Mouse (Mus musculus) telencephalon, adult 2 months (tissue): Measurements from ENCODE around the gene Zkscan1.
"Not testable (repeated sequence)": the region's sequence is repeated elsewhere in the genome, so short reads cannot be mapped to it uniquely, and the experiment has no call there.

Experiments
- DNase-seq: peaks from one replicate; pipeline ENCODE4 v3.0.0-alpha.2; 2011; ENCODE audit warnings: low read depth, low spot score

Gene Zkscan1

DNA sequence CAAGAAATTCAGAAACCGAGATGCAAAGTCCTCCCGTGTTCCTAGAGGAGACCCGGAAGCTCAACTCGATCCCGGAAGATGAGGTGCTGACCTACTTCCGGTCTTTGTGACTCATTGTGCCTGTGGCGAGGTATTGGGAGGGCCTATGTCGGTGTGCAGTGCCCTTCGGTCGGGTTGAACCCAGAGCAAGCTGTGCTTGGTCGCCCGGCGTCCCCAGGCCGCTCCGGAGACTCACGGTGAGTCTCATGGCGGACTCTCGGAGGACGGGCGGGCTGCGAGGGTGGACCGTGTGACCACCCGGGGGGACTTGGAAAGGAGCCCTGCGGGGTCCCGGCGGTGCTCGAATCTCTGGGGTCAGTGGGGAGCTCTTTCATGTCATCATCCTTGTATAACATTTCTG lies at the start of gene Zkscan1:
Zkscan1 (plus strand) TSS at position 89 of the 400 bp plus-strand sequence.
- peak; percentile 94 for DNase-seq

DNA sequence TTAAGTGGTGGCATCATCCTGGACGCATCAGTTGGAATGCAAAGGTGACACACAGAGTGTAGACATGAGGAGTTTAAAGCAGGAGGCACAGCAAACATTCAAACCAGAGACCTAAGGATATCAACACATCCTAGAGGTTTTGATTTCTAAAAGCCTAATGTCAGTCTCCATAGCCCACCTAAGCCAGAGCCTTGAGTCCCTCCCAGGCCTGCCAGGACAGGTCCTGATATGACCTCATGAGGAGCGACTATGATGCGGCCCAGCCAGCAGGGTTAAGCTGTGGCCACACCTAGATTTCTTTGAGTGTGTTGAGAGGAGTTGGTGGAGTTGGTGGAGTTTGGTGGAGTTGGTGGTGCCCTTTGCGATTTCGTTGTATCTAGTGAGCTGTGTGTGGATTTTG lies 32.0 kb upstream of the Zkscan1 start, which contains the start of gene Smok3c:
Smok3c (plus strand) TSS at position 301 of the 400 bp plus-strand sequence.
- not testable (repeated sequence) for DNase-seq

DNA sequence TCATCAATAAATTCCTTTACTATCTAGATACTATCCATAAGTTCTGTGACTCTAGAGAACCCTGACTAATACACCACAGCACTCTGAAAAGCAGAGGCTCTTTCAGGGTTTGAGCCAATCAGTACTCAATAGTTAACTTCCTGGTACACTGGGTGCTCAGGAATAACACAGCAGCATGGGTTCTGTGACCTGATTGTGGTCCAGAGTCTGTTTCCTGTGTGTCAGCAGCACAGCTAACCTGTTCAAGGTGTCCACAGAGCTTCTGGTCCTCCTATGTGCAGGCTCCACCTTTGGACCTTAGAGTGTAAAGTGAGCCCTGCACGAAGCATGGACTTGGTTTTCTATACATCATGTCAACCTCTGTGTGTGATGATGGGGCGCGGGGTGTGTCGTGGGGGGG lies 11.1 kb upstream of the Zkscan1 start:
- no peak for DNase-seq

DNA sequence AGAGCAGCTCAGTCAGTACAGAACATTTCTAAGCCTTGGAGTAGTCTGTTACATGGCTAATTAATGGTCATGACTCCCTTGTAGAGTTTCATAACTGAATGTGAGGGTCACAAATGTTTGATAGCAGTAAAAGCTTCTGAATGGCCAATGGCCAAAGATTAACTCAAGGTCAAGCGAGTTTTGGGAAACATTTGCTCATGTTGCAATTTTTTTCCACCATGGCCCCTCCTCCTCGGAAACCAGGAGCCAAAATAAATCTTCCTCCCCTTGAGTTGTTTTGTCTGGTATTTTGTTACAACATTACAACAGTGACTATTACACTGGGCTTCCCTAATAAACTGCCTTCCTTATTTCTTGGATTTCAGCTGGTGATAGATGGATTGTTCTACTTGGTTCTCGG lies 9.2 kb upstream of the Zkscan1 start:
- DNase-seq, result no peak

DNA sequence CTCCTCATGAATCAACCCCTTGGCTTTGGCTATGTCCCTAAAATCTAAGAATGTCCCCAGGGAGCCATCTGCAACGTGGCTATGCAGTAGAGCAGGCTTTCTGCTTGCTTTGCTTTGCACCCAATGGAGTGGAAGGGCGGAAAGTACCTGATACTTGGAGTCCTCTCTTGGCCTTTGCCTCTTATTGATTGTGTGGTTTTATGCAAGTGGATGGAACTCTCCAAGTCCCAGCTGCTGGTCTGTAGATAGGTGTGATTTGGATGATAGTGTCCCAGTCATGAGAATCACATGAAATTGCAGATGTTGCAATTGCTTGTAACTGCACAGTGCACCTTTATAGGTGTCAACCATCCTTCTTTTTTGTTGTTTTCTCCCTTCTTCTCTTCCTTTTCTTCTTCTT lies 8.7 kb upstream of the Zkscan1 start:
- no peak for DNase-seq

DNA sequence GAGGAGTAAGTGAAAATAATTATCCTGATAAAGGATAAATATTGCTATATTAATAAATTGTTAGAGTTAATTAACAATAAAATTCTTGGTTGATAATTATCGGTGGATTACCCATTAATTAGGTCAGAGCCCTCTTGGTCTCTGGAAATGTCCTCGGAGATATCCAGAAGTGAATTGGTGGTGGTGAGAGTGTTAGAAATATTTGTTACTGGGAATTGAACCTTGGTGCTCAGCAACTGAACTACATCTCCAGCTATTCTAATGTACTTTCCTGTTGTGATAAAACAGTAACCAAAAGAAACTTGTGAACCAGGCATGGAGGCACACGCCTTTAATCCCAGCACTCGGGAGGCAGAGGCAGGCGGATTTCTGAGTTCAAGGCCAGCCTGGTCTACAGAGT lies 4.4 kb upstream of the Zkscan1 start:
- no peak for DNase-seq

DNA sequence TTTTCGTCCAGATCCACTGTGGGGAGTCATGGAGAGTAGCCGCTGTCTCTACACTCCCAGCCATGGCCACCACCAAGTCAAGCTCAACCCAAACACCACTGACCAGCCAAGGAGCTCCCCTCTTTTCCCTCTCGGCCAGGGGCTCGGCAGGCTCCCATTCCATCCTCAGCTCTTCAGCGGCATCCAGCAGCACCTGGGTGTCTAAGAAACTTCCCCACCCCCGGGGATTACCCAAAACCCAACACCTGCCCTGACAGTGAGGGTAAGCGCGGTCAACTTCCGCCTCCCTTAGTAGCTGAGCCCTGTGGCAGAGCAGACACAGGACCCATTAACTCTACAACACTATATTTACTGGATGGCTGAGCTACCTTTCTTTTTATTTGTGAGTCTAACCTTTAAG lies 3.4 kb upstream of the Zkscan1 start:
- DNase-seq, result no peak

DNA sequence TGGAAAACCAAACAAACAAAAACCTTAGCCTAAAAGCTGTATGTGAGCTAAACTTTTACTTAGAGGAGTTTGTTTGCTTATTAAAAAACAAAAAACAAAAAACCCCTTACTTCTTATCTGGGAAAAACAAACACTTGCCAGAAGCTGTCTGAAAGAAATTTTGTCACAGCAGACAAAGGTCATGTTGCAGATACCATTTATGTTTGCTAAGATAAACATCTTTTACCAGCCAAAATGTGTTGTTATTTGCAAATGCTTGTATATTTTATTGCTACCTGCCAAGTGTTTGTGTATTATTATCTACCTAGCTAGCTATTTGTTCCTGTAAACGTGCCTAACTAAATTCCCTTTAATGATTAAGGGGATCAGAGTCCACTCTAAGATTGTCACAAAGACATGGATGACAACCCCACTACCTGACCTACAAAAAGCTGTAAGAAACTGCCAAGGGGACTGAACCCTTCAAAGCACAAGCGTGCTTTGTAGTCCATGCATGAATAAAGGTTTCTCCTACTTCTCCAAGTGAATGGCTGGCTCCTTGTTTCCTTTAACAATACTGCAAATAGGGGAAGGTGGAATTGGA lies 1.5 kb upstream of the Zkscan1 start:
- DNase-seq, result no peak

DNA sequence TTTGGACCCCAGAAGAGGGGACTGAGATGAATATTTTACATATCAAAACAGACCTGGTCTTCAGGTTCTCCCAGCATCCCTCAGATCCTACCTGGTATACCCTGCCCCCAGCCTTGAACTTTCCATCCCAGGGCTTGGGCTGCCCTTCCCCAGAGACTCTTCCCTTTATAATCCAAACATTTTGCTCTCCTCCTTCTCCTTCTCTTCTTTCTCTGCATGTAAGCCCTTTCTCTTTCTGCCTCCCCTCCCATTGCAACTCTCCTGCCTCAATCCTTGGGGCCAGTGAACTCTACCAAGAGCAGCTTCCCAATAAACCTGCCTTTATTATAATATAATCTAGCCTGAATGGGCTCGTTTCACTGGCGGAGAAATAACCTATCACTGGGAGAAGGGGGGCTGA lies 948 bp upstream of the Zkscan1 start:
- no peak for DNase-seq

DNA sequence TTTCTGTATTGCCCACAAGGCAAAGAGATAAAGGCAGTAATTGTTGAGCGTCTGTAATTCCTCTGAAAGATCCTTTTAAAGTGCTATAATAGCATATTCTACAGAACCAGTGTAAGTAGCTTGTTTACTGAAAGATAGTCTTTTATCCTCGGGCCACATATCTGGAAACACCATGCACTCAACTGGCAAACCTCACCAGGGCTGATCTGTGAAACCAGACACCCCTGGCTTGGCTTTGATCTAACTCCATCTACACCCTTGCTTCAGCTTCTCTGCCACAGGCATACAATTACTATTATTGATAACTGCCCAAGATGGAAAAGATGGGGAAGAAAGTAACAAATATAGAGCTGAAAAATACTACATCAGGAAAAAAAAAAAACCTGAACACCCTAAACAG lies 377 bp upstream of the Zkscan1 start:
- DNase-seq, result no peak

DNA sequence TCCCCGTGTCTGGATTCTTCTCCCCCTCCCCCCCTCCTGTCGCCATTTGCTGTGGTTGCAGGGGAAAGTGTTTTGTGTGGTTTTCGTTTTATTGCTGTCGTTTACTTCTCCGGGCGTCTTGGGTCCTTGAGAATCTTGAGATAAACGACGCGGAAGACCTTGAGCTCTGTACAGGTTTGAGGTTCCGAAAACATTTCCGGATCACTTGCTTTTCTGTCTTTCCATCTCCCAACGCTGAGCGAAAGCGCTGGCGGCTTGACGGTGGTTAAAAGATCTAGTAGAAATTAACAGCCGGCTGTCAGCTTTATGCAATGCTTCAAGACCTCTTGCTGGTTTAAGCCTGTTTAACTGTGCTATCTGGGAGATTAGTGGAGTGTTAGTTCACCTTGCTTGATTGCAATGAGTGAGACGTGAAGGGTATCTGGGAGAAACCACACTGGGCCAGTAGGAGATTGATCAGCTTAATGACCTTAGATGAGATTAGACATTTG lies 582 bp downstream of the Zkscan1 start:
- DNase-seq, result peak; percentile 16

DNA sequence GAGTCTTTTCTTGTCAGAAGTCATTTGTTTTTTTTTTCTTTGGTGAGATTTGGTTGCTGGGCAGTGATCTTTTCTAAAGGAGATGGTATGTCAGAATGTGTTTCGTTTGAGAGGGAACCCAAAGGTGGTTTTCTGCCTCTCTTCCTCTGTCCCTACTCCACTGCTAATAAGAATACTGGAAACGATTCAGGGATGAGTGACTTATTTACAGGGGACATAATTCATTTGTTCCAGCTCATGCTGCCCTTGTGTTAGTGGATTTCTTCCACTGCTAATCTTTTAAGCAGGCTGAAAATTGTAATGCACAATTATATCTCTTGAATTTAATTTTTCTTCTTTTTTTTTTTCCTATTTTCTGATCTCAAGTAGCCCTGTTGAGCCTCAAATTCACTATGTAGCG lies 2.0 kb downstream of the Zkscan1 start:
- no peak for DNase-seq

DNA sequence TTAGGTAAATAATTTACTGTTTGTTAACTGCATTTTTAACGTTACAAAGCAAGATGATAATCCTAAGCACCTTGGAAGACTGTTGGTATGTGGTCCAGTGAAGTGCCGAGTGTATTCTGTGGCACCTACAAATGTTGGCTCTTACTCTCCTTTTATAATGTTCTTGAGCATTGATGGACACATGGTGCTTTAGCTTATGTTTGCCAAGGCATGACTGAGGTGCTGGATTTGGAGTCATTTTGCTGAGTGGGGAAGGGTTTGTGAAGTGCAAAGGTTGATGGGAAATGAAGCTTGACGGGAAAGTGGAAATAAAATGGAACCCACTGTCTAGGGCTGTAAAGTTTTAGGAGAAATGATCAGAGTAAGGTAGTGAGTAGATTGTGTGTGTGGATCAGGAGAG lies 3.5 kb downstream of the Zkscan1 start:
- no peak for DNase-seq

DNA sequence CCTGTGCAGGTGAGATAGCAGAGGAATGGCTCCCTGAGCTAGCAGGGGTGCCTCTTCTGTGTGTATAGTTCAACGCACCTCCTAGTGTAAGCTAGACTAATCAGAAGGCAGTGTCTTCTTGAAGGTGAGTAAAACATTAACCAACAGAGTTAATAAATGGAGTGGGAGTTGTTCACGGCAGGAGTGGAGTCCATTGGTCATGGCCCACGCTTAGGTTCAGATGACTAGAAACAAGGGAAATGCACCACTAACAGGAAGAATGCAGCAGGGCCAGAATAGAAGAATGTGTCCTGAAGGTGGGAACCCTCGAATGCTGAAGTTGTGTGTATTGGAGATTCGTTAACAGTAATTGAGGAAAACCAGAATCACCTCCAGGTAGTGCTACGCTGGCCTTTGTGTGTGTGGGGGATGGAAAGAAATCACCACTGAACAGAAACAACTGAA lies 4.2 kb downstream of the Zkscan1 start:
- no peak for DNase-seq

DNA sequence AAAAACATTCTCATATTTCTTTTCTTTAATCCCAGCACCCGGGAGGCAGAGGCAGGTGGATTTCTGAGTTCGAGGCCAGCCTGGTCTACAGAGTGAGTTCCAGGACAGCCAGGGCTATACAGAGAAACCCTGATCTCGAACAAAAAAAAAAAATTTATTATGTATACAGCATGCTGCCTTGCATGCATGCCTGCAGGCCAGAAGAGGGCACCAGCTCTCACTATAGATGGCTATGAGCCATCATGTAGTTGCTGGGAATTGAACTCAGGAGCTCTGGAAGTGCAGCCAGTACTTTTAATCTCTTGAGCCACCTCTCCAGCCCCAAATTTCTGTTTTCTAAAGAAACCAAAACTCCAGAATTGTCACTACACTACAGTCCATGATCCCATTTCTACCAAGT lies 5.4 kb downstream of the Zkscan1 start:
- DNase-seq, result no peak

DNA sequence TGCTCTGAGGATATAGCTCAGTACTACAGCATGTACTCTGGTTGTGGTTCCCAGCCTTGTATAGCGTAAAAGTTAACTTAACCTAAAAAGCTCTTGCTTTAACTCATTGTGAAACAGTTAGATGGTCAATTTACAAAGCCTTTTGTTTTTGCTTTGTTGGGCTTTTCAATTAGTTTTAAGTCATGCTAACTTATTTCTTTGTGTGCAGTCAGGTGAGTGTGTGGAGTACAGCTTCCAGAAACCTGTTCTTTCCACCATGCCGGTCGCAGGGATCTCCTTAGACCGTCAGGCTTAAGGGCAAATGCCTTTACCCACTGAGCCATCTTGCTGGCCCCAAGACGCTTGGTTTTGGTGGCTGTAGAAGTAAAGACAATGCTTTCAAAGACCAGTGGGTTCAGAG lies 5.9 kb downstream of the Zkscan1 start:
- no peak for DNase-seq

DNA sequence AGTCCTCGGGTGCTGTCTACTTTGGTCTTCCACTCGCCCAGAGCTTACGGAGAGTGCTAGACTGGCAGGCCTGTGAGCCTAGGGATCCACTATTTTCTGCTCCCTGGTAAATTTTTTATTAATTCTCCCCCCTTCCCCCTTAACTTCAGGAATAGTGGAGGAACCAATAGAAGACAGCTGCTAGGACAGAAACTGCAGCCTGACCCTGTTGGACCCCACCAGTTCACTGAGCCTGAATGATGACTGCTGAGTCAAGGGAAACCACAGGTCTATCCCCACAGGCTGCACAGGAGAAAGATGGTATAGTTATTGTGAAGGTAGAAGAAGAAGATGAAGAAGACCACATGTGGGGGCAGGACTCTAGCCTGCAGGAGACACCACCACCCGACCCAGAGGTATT lies 7.9 kb downstream of the Zkscan1 start:
- DNase-seq, result no peak

DNA sequence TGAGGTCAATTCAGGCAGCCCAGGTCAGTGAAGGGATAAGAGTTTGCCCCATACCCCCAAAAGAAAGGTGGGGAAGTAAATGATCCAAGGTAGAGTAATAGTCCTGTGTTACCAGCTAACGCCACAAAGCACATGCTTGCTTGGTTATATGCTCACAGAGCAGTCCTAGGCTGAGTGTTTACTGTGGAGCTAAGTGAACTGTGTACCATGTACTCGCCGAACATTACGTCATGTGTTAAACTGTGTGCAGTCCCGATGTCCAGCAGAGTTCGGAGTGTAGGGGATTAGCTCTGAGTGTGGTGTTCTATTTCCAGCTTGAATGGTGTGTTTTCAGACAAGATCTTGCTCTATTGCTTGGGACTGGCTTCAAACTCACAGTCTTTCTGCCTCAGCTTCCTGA lies 9.6 kb downstream of the Zkscan1 start:
- DNase-seq, result no peak

DNA sequence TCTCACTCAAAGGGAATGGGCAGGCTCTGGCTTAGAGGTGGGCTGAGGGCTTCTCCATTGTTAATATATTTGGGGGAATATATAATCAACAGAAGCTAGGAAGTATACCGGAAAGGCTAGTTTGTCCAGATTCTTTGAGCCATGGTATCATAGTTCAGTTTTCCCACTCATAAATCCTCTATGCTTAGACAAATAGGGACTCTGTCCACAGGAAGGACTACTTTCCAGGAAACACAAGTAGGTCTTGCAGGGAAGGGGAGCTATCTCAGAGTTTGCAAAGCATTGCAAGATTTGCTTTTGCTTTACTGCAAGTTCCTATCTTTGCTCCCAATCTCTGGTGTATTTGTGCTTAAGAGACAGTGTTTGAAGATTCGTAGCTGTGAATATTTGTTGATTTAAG lies 20.1 kb downstream of the Zkscan1 start:
- no peak for DNase-seq

DNA sequence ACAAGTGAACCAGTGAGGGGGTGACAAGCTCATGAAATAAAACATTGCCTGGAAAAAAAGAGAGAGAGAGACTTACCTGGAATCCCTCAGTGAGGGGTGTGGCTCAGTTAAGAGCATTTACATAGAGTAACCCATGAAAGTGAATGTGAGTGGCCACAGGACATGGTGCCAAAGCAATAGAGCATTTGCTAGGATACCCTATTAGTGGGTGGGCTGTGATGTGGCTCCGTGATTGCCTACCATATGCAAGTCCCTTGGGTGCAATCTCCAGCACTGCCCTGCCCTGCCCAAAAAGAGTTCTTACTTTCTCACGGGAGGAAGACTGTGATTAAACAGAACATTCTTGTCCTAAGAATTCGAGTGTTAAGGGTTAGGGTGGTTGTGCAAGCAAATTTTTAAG lies 22.2 kb downstream of the Zkscan1 start:
- no peak for DNase-seq

DNA sequence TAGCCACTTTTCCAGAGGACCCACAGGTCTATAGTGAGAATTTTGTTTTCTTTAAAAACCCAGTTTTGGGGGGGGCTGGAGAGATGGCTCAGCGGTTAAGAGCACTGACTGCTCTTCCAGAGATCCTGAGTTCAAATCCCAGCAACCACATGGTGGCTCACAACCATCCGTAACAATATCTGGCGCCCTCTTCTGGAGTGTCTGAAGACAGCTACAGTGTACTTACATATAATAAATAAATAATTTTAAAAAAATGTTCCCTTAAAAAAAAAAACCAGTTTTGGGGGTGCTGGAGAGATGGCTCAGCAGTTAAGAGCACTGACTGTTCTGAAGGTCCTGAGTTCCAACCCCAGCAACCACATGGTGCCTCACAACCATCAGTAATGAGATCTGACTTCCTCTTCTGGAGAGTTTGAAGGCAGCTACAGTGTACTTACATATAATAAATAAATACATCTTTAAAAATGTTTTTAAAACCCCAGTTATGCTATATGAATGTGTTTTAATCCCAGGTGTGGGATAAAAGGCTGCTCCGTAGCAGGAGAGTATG lies 25.0 kb downstream of the Zkscan1 start:
- not testable (repeated sequence) for DNase-seq

DNA sequence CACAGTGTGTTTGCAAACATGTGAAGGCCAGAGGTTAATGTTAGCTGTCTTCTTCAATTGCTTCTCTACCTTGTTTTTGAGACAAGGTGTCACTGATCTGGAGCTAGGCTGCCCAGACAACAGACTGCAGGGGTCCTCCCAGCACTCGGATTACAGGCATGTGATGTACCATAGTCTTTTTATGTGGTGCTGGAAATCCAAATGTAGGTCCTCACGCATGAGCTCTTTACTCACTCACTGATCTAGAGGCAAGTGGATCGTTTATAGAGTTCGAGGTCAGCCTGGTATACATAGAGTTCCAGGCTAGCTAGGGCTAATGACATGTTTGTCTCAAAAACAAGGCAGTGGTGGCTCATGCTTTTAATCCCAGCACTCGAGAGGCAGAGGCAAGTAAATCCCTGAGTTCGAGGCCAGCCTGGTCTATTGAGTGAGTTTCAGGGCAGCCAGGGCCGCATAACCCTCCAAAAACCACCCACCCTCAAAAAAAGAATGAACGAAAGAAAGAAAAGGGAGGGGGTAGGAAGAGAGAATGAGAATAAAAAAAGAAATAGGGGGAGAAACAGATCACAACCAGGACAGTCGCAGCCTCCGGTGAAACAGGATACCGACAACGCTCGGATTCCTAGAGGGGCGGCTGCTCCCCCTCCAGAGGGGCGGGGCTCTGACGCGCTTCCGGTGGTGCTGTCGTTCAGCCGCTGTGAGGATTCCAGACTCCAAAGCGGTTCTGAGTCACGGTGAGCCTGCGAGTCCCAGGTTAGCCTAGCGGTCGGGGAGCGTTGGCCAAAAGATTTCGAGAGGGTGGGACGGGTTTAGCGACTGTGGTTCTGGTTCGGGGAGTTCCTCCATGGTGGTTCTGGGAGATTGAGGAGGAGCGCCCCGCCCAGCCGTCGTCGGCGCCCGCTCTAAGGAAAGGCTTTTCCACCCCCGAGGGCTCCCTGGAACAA lies 31.6 kb downstream of the Zkscan1 start, which contains the start of gene Zscan21:
Zscan21 (plus strand) TSS at position 649 of the 944 bp plus-strand sequence.
- peak; percentile 82 for DNase-seq
